Mouse (Mus musculus) bone marrow macrophage, adult 2 months (primary cell): ENCODE measurements around the gene Ubash3b.

Source experiments
- CTCF ChIP-seq: IDR thresholded peaks from 2 replicates; pipeline ENCODE4 v1.5.1; 2012; ENCODE audit warnings: low read depth, mild to moderate bottlenecking, low read length, moderate library complexity
- POLR2A ChIP-seq: IDR thresholded peaks from 2 replicates; pipeline ENCODE4 v1.6.1; 2012; ENCODE audit warnings: mild to moderate bottlenecking, low read depth, low read length, borderline replicate concordance

DNA sequence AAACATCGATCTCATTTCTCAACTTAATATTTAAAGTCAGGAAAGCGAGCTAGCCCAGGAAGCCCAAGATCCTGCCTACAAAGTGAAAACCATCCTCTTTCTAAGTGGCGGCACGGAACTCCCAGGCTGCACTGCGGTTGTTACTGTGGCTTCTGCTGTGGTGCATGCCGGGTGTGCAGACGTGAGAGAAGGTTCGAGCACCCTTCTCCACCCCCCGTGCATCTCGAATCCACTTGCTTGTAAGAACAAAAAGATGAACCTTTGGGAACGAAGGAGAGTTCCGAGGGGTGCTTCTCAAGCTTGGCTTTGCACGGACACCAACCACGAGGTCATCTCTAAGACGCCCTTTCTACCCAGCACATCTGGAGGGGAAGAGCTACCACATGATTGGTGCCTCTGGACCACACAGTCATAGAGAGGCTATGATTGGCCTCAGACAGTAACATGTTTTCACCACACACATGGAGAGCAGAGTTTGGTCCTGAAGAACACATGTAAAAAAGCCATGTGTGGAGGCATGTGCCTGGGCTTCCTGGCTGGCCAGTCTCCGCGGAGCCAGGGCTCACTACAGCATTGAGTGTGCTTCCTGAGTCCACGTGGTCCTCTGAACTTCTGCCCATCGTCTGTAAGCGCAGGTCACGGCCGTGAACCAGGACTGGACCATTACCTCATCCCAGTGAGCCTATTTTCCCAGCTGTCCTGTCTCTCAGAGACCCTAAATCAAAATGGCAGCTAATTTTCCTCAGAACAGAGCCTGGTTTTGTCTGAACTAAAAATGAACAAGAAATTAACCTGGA, 38.2 kb upstream of the Ubash3b start:
- TF ChIP-seq CTCF (no peak), POLR2A (no peak)
